Mouse (Mus musculus) midbrain, embryonic 12.5 days (tissue): ENCODE measurements around the gene Taf11. TPM values are rescaled to one million over a fixed set of nuclear protein-coding genes. Genes with fewer than 3 reads are reported as not detected.

Experiments used
- ATAC-seq: fragments of 200-750 bp; cut with Nextera tagmentation; 2 replicates; pipeline ENCODE4 v1.8.0; 2017; ENCODE audit warnings: low read depth, moderate TSS enrichment, moderate library complexity; ENCODE audit not compliant: low FRiP score
- H3K27ac ChIP-seq: fragments of 300-500 bp; sonication (generic); replicated peaks from 2 replicates; pipeline ENCODE4 v1.5.1; 2016; ENCODE audit warnings: mild to moderate bottlenecking
- H3K27me3 ChIP-seq: fragments of 300-500 bp; sonication (generic); 2 replicates; pipeline ENCODE4 v1.6.1; 2016; ENCODE audit warnings: mild to moderate bottlenecking
- H3K36me3 ChIP-seq: fragments of 300-500 bp; sonication (generic); 2 replicates; pipeline ENCODE4 v1.6.1; 2016
- H3K4me1 ChIP-seq: fragments of 300-500 bp; sonication (generic); 2 replicates; pipeline ENCODE4 v1.6.1; 2016
- H3K4me2 ChIP-seq: fragments of 300-500 bp; sonication (generic); replicated peaks from 2 replicates; pipeline ENCODE4 v1.6.1; 2016; ENCODE audit warnings: mild to moderate bottlenecking, moderate library complexity
- H3K4me3 ChIP-seq: fragments of 300-500 bp; sonication (generic); 2 replicates; pipeline ENCODE4 v1.5.1; 2016; ENCODE audit warnings: mild to moderate bottlenecking
- H3K9ac ChIP-seq: fragments of 300-500 bp; sonication (generic); replicated peaks from 2 replicates; pipeline ENCODE4 v1.6.1; 2016; ENCODE audit warnings: mild to moderate bottlenecking, moderate library complexity
- H3K9me3 ChIP-seq: fragments of 300-500 bp; sonication (generic); 2 replicates; pipeline ENCODE4 v1.6.1; 2016; ENCODE audit warnings: mild to moderate bottlenecking
- WGBS: fragments of 180-500 bp; shearing (Covaris S2); methylation state at CpG from one replicate; pipeline ENCODE4 v1.1.7; 2016; 5-methylcytosine and 5-hydroxymethylcytosine counted together
- polyA plus RNA-seq: library from polyadenylated mRNA; unstranded; fragments of >200 nt; fragmentation: Nextera tagmentation; extraction: Ambion mirVana; gene quantifications from 2 replicates; pipeline ENCODE4 v1.2.1, GENCODE M21; 2016

The Taf11 gene
- polyA plus RNA-seq, 1 experiment from 2014 or later = 95.7 TPM

GRCm38 (mm10) chr17:27939028-27939427 is 29.4 kb upstream of the Taf11 start:
- Histone ChIP-seq H3K9me3 (no peaks in the 10 kb centered on the region), H3K27ac (no peak overlapping the region), H3K4me3 (no peak overlapping the region), H3K4me2 (no peak overlapping the region), H3K27me3 (no peaks in the 10 kb centered on the region), H3K36me3 (no peaks in the 10 kb centered on the region), H3K9ac (0 out of 2 replicates have a peak overlapping the region, but pooled peaks have one; percentile 15), H3K4me1 (peaks cover 7% of the 10 kb centered on the region)
- ATAC-seq = no peak
- WGBS = 90% methylated on average over 5 of the region's 5 CpGs

- Histone ChIP-seq H3K27ac (no peak overlapping the region), H3K27me3 (no peaks in the 10 kb centered on the region), H3K9ac (no peak overlapping the region), H3K4me1 (peaks cover 7% of the 10 kb centered on the region), H3K4me3 (no peak overlapping the region), H3K9me3 (no peaks in the 10 kb centered on the region), H3K36me3 (no peaks in the 10 kb centered on the region), H3K4me2 (no peak overlapping the region)
- 89% methylated on average over 12 of the region's 12 CpGs for WGBS
- ATAC-seq = no peak
These were observed 28.6 kb upstream of the Taf11 start for GRCm38 (mm10) chr17:27938121-27938754.

GRCm38 (mm10) chr17:27937054-27937615 is 27.5 kb upstream of the Taf11 start:
- H3K27ac ChIP-seq = no peak overlapping the region
- H3K27me3 ChIP-seq = no peaks in the 10 kb centered on the region
- H3K36me3 ChIP-seq = no peaks in the 10 kb centered on the region
- no peak overlapping the region for H3K4me2 ChIP-seq
- 93% methylated on average over 4 of the region's 4 CpGs for WGBS
- no peaks in the 10 kb centered on the region for H3K9me3 ChIP-seq
- H3K9ac ChIP-seq = no peak overlapping the region
- H3K4me1 ChIP-seq = peaks cover 7% of the 10 kb centered on the region
- H3K4me3 ChIP-seq = no peak overlapping the region
- no peak for ATAC-seq

- no peak overlapping the region for H3K9ac ChIP-seq
- H3K4me3 ChIP-seq = no peak overlapping the region
- 95% methylated on average over 3 of the region's 3 CpGs for WGBS
- no peaks in the 10 kb centered on the region for H3K36me3 ChIP-seq
- H3K27ac ChIP-seq = no peak overlapping the region
- H3K4me2 ChIP-seq = no peak overlapping the region
- H3K4me1 ChIP-seq = no peaks in the 10 kb centered on the region; the same call in 1 of the 2 replicates
- no peaks in the 10 kb centered on the region for H3K9me3 ChIP-seq
- H3K27me3 ChIP-seq = no peaks in the 10 kb centered on the region
- no peak for ATAC-seq
These were observed 25.4 kb upstream of the Taf11 start for GRCm38 (mm10) chr17:27935091-27935490.

DNA sequence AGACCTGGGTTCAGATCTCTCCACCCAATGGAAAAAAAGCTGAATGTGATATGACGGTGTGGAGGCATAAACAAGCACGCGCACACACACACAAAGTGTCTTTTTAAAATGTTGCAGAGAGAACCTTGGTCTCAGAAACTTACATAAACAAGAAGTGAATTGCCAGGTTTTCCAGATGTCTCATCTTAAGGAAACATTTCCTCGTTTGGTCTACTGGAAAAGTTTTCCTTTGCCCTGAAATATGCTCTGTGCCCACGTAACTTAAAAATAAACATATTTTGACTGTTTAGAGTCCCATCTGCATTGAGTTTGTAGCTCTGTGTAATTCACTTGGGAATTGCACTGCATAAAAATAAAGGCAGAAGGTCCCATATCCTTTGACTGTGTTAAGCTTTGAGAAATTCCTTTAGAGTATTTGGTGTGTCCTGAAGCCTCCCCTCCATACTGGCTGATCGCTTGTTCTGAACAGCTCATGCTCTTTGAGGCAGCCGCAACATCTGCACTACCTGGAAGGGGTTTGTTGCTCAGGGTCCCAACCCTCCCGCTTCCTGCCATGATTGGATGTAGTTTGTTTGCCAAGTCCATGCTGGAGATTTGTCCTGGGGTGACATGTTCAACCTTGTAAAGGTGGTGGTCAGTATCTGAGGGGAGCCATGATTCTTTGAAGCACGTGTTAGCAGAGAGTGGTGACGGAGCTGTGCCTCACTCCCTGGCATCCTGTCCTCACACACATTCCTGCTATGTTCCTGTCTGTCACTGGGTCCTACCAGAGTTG is 24.7 kb upstream of the Taf11 start:
- no peaks in the 10 kb centered on the region for H3K27me3 ChIP-seq

GRCm38 (mm10) chr17:27931826-27932225 is 22.2 kb upstream of the Taf11 start:
- H3K4me2 ChIP-seq = no peak overlapping the region
- H3K27me3 ChIP-seq = no peaks in the 10 kb centered on the region
- peaks cover 7% of the 10 kb centered on the region; the same call in 1 of the 2 replicates for H3K36me3 ChIP-seq
- H3K4me1 ChIP-seq = no peaks in the 10 kb centered on the region
- no peak overlapping the region for H3K9ac ChIP-seq
- ATAC-seq = no peak
- H3K4me3 ChIP-seq = no peak overlapping the region
- no peaks in the 10 kb centered on the region for H3K9me3 ChIP-seq
- no peak overlapping the region for H3K27ac ChIP-seq
- WGBS = 94% methylated on average over 4 of the region's 4 CpGs

More for the DNA sequence above, 24.7 kb upstream of the Taf11 start:
- Histone ChIP-seq H3K9me3 (no peaks in the 10 kb centered on the region), H3K9ac (no peak overlapping the region), H3K36me3 (no peaks in the 10 kb centered on the region), H3K4me1 (no peaks in the 10 kb centered on the region; the same call in 1 of the 2 replicates), H3K27ac (no peak overlapping the region), H3K4me2 (no peak overlapping the region), H3K4me3 (no peak overlapping the region)
- no peak for ATAC-seq
- 91% methylated on average over 10 of the region's 10 CpGs for WGBS

- no peak overlapping the region for H3K4me3 ChIP-seq
- H3K9me3 ChIP-seq = no peaks in the 10 kb centered on the region
- 90% methylated on average over 5 of the region's 5 CpGs for WGBS
- ATAC-seq = no peak
- no peaks in the 10 kb centered on the region for H3K27me3 ChIP-seq
- no peak overlapping the region for H3K4me2 ChIP-seq
- H3K4me1 ChIP-seq = no peaks in the 10 kb centered on the region
- peaks cover 7% of the 10 kb centered on the region; the same call in 1 of the 2 replicates for H3K36me3 ChIP-seq
- no peak overlapping the region for H3K9ac ChIP-seq
- no peak overlapping the region for H3K27ac ChIP-seq
These were observed 20.6 kb upstream of the Taf11 start for GRCm38 (mm10) chr17:27930291-27930690.

DNA sequence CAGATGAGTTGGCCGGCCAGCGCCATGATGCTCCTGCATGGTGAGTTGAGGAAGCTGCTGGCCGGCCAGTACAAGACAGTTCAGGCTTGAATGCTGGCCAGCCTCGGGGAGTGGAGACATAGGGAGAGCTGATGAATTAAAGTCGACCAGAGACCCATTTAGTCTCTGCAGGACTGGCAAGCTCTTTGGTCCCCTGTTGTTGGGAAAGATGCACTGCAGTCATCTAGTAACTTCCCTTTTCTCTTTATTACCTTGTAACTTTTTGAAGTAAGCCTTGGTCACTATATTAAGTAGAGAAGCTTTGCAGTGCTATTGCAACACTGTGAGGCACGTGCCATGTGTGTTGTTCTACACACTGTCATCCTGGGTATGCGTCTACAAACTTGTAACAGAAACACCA is 15.9 kb upstream of the Taf11 start:
- Histone ChIP-seq H3K9me3 (no peaks in the 10 kb centered on the region), H3K36me3 (peaks cover 7% of the 10 kb centered on the region; the same call in 1 of the 2 replicates), H3K4me3 (no peak overlapping the region), H3K4me1 (no peaks in the 10 kb centered on the region), H3K27ac (no peak overlapping the region), H3K9ac (no peak overlapping the region), H3K27me3 (no peaks in the 10 kb centered on the region), H3K4me2 (no peak overlapping the region)
- 86% methylated on average over 7 of the region's 7 CpGs for WGBS
- ATAC-seq = no peak

- Histone ChIP-seq H3K36me3 (peaks cover 7% of the 10 kb centered on the region; the same call in 1 of the 2 replicates), H3K9me3 (no peaks in the 10 kb centered on the region), H3K27ac (no peak overlapping the region), H3K4me1 (no peaks in the 10 kb centered on the region), H3K4me3 (no peak overlapping the region), H3K4me2 (no peak overlapping the region), H3K27me3 (no peaks in the 10 kb centered on the region), H3K9ac (no peak overlapping the region)
- no peak for ATAC-seq
- 88% methylated on average over 4 of the region's 4 CpGs for WGBS
These were observed 15.4 kb upstream of the Taf11 start for GRCm38 (mm10) chr17:27925054-27925453.

DNA sequence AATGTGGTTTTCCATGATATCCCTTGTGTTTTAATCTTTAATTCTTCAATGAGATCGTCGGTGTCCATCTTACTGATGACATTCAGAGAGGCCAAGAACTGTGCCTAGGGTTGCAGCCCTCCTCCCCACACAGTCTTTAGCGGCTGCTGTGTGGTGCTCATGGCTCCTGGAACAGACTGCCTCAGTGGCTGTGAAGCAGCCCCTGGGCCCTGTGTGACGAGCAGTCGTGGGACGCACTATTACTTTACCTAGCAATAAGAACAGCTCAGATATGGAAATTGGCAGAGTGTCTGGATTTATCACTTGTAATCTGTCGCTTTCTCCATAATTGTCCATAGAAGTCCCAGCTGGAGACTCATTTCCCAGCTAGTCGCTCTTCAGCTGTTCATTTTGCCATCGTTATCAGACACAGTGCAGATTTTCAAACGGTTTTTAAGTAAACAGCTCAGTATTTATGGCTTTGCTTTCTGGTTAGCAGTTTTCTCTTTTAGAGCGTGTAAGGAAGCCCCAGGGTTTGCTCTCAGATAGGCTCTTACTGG is 12.6 kb upstream of the Taf11 start:
- Histone ChIP-seq H3K27me3 (no peaks in the 10 kb centered on the region), H3K9ac (no peak overlapping the region), H3K27ac (0 out of 2 replicates have a peak overlapping the region, but pooled peaks have one; percentile 5), H3K36me3 (no peaks in the 10 kb centered on the region), H3K9me3 (no peaks in the 10 kb centered on the region), H3K4me2 (no peak overlapping the region), H3K4me1 (no peaks in the 10 kb centered on the region), H3K4me3 (no peak overlapping the region)
- no peak for ATAC-seq
- 86% methylated on average over 11 of the region's 11 CpGs for WGBS

- no peak overlapping the region for H3K9ac ChIP-seq
- H3K4me3 ChIP-seq = no peak overlapping the region
- WGBS = 86% methylated on average over 4 of the region's 4 CpGs
These were observed 11.0 kb upstream of the Taf11 start for GRCm38 (mm10) chr17:27920676-27921075.

DNA sequence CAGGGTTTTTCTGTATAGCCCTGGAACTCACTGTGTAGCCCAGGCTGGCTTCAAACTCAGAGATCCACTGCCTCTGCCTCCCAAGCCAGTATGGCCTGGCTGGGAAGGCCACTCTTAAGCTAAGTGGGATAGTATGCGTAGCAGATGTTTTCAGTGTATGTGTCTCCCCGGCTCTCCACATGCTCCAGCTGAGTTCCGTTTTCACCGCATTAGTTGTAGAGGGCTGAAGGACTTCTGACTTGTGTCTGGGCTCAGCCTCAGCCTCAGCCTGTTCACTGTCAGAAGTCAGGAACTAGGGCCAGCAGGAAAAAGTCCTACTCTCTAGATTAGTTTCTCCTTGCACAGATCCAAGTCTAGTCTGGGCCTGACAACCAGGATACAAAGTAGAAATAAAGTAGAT is 6.7 kb upstream of the Taf11 start:
- Histone ChIP-seq H3K9ac (no peak overlapping the region), H3K36me3 (no peaks in the 10 kb centered on the region), H3K27me3 (no peaks in the 10 kb centered on the region), H3K4me3 (no peak overlapping the region), H3K4me2 (no peak overlapping the region), H3K4me1 (0 out of 2 replicates have a peak, but pooled peaks cover under 1% of the 10 kb centered on the region), H3K27ac (no peak overlapping the region), H3K9me3 (no peaks in the 10 kb centered on the region)
- WGBS = 75% methylated on average over 4 of the region's 4 CpGs
- no peak for ATAC-seq

More at GRCm38 (mm10) chr17:27920676-27921075, 11.0 kb upstream of the Taf11 start:
- Histone ChIP-seq H3K36me3 (no peaks in the 10 kb centered on the region), H3K4me1 (no peaks in the 10 kb centered on the region), H3K9me3 (no peaks in the 10 kb centered on the region), H3K27me3 (no peaks in the 10 kb centered on the region), H3K4me2 (no peak overlapping the region), H3K27ac (no peak overlapping the region)
- ATAC-seq = no peak
